Comparison of ENCODE assay signal across 11 mouse cellular contexts in the genomic region with DNA sequence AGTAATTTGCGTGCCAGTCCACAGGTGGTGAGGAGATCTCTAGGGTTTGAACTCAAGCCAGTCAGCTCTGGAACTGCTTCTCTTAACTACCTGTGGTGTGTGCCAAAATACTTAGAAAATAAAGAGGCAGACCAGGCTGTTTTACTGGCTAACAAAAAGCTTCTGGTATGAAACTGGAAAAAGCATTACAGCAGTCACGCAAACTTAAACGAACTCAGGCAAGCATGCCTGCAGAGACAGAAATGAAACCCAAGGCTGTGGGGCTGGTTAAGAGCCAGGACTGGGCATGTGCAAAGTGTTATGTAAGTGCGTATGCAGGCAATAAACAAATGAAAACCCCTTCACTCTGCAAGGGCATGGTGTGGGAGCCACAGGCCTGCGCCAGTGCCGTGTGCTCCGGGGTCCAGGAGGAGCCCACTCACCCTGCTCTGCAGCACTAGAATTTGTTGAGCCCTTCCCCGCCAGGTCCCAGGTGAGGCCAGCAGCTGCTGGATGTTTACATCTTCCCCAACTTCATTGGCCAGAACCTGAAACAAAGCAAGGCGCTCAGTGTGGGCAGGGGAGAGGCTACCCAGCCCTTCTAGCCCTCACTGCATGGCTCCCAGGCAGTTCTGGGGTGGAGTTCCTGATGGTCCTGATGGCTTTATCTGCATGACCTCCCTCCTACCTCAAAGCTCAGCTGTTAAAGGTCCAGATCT. TPM values are rescaled to one million over a fixed set of nuclear protein-coding genes. Genes with fewer than 3 reads are reported as not detected.
DNase-seq lines count a peak whose midpoint lies in the region; ATAC-seq and TF ChIP-seq lines count a peak whose summit lies in the region.
"Had no signal": no experiment of that assay in that cellular context is flagged by ENCODE, and none has a peak within 500 bp of the region (broad histone marks: within the 10 kb centered on the region; RNA-seq: fewer than 3 reads in every experiment).

No protein-coding gene starts in this region.

- H3K27ac ChIP-seq in hindbrain, embryonic 14.5 days: peak overlapping the region; percentile 20; the same call in 1 of the 2 replicates
- no peak overlapping the region; the same call in 1 of the 2 replicates for H3K27ac ChIP-seq in hindbrain, embryonic 10.5 days
- H3K27ac ChIP-seq in limb, embryonic 15.5 days: peak overlapping the region; percentile 83
- H3K27ac ChIP-seq: midbrain, embryonic 12.5 days had no signal

- WGBS in hindbrain, embryonic 14.5 days: 80% methylated on average over 9 of the region's 9 CpGs
- WGBS in hindbrain, embryonic 10.5 days: 82% methylated on average over 9 of the region's 9 CpGs
- WGBS in limb, embryonic 15.5 days: 28% methylated on average over 9 of the region's 9 CpGs

- TF ChIP-seq CTCF in brain, embryonic 14.5 days (IDR thresholded peaks at IDR 0.05; ENCODE audit: borderline replicate concordance, extremely low read depth, insufficient read depth, insufficient read length): no peak

- no peak overlapping the region for H3K4me3 ChIP-seq in hindbrain, embryonic 14.5 days (replicated peaks; ENCODE audit: low read length)
- no peak overlapping the region for H3K4me3 ChIP-seq in hindbrain, embryonic 10.5 days
- no peak overlapping the region for H3K4me3 ChIP-seq in limb, embryonic 15.5 days
- H3K4me3 ChIP-seq: midbrain, embryonic 12.5 days had no signal

- no peak overlapping the region for H3K9ac ChIP-seq in hindbrain, embryonic 14.5 days
- H3K9ac ChIP-seq in limb, embryonic 15.5 days: no peak overlapping the region
- H3K9ac ChIP-seq: midbrain, embryonic 12.5 days had no signal

- no peak for TF ChIP-seq POLR2A in brain, embryonic 14.5 days (IDR thresholded peaks at IDR 0.05; ENCODE audit: borderline replicate concordance, extremely low read depth, insufficient read depth, insufficient read length, poor library complexity, severe bottlenecking)

- intact Hi-C loops in heart, postnatal 10 days (cut with DNase I): no loop called here

- H3K9me3 ChIP-seq in hindbrain, embryonic 14.5 days (ENCODE audit: control insufficient read depth, low read length): no peaks in the 10 kb centered on the region
- H3K9me3 ChIP-seq in hindbrain, embryonic 10.5 days: no peaks in the 10 kb centered on the region
- no peaks in the 10 kb centered on the region for H3K9me3 ChIP-seq in limb, embryonic 15.5 days
- H3K9me3 ChIP-seq: midbrain, embryonic 12.5 days had no signal

- H3K4me1 ChIP-seq in hindbrain, embryonic 14.5 days (replicated peaks; ENCODE audit: control insufficient read depth, insufficient read depth, low read length): peaks cover 10% of the 10 kb centered on the region; the same call in 1 of the 2 replicates
- peaks cover 19% of the 10 kb centered on the region for H3K4me1 ChIP-seq in hindbrain, embryonic 10.5 days (replicated peaks)
- H3K4me1 ChIP-seq in limb, embryonic 15.5 days: peaks cover 26% of the 10 kb centered on the region

- no peak for DNase-seq in hindbrain, embryonic 14.5 days (ENCODE audit: low spot score)
- DNase-seq in hindbrain, embryonic 10.5 days (ENCODE audit: low spot score): no peak
- peak; percentile 32 for DNase-seq in Muller cell, postnatal 12 days (ENCODE audit: inconsistent ontology term)
- peak; percentile 27 for DNase-seq in brain, embryonic 14.5 days (ENCODE audit: low read depth)
- DNase-seq in retina, embryonic 14.5 days (ENCODE audit: low spot score): no peak
- DNase-seq in spleen, adult 12 weeks (ENCODE audit: low spot score): no peak
- DNase-seq in heart, postnatal 10 days: no peak

- no peak for ATAC-seq in hindbrain, embryonic 14.5 days (ENCODE audit: low FRiP score)
- ATAC-seq in limb, embryonic 15.5 days (ENCODE audit: insufficient number of reproducible peaks, low FRiP score, low TSS enrichment, low read depth): peak; percentile 53

- no peak overlapping the region for H3K4me2 ChIP-seq in hindbrain, embryonic 14.5 days (replicated peaks)
- H3K4me2 ChIP-seq in limb, embryonic 15.5 days: no peak overlapping the region
- H3K4me2 ChIP-seq: midbrain, embryonic 12.5 days had no signal

- H3K36me3 ChIP-seq in hindbrain, embryonic 14.5 days (replicated peaks; ENCODE audit: control insufficient read depth, insufficient read depth): no peaks in the 10 kb centered on the region
- H3K36me3 ChIP-seq in hindbrain, embryonic 10.5 days: no peaks in the 10 kb centered on the region
- H3K36me3 ChIP-seq in limb, embryonic 15.5 days: no peaks in the 10 kb centered on the region
- H3K36me3 ChIP-seq: midbrain, embryonic 12.5 days had no signal

- H3K27me3 ChIP-seq in hindbrain, embryonic 14.5 days (ENCODE audit: control insufficient read depth, insufficient read depth, low read length): no peaks in the 10 kb centered on the region
- H3K27me3 ChIP-seq in hindbrain, embryonic 10.5 days (ENCODE audit: insufficient read depth, poor library complexity, severe bottlenecking): no peaks in the 10 kb centered on the region
- H3K27me3 ChIP-seq in limb, embryonic 15.5 days: no peaks in the 10 kb centered on the region
- H3K27me3 ChIP-seq: midbrain, embryonic 12.5 days had no signal

RNA-seq across cellular contexts. Expression of a gene that starts 20.0 kb away (rescaled TPM):
- 1.9 and 2.2 TPM in 2 replicates for polyA plus RNA-seq in hindbrain, embryonic 14.5 days (2014; fragmentation: Nextera tagmentation; extraction: Ambion mirVana)
- polyA plus RNA-seq in hindbrain, embryonic 10.5 days (2016; fragmentation: Nextera tagmentation; extraction: Ambion mirVana): 2.6 and 2.7 TPM in 2 replicates
- polyA plus RNA-seq in brain, embryonic 14.5 days (2012; rRNA removed): 2.7 and 2.9 TPM in 2 replicates
- polyA plus RNA-seq in limb, embryonic 15.5 days (2015; fragmentation: Nextera tagmentation; extraction: Ambion mirVana): 0.35 and 0.46 TPM in 2 replicates
- not detected for total RNA-seq in heart, postnatal 10 days (2021)
- total RNA-seq: MEL had no signal

RNA-seq across cellular contexts. Expression of a gene that starts 26.9 kb away (rescaled TPM):
- 0.31 TPM in 1 of 2 replicates, not detected in the other for polyA plus RNA-seq in hindbrain, embryonic 14.5 days (2014; fragmentation: Nextera tagmentation; extraction: Ambion mirVana)
- not detected in 2 replicates for polyA plus RNA-seq in hindbrain, embryonic 10.5 days (2016; fragmentation: Nextera tagmentation; extraction: Ambion mirVana)
- polyA plus RNA-seq in brain, embryonic 14.5 days (2012; rRNA removed): 0.40 and 0.49 TPM in 2 replicates
- polyA plus RNA-seq in limb, embryonic 15.5 days (2015; fragmentation: Nextera tagmentation; extraction: Ambion mirVana): 1.4 and 5.5 TPM in 2 replicates
- total RNA-seq in heart, postnatal 10 days (2021): 100 to 1,000 TPM; 111 to 112 TPM
- total RNA-seq: MEL had no signal
- polyA plus RNA-seq: embryonic facial prominence, embryonic 11.5 days; midbrain, embryonic 12.5 days had no signal

RNA-seq across cellular contexts. Expression of a gene that starts 38.9 kb away (rescaled TPM):
- polyA plus RNA-seq in hindbrain, embryonic 14.5 days (2014; fragmentation: Nextera tagmentation; extraction: Ambion mirVana): 146 and 158 TPM in 2 replicates
- polyA plus RNA-seq in hindbrain, embryonic 10.5 days (2016; fragmentation: Nextera tagmentation; extraction: Ambion mirVana): 201 and 236 TPM in 2 replicates
- polyA plus RNA-seq in brain, embryonic 14.5 days (2012; rRNA removed): 42.6 and 43.8 TPM in 2 replicates
- polyA plus RNA-seq in limb, embryonic 15.5 days (2015; fragmentation: Nextera tagmentation; extraction: Ambion mirVana): 333 and 347 TPM in 2 replicates
- total RNA-seq in heart, postnatal 10 days (2021): 100 to 1,000 TPM; 181 to 183 TPM

RNA-seq across cellular contexts. Expression of a gene that starts 41.8 kb away (rescaled TPM):
- 1.6 and 2.3 TPM in 2 replicates for polyA plus RNA-seq in hindbrain, embryonic 14.5 days (2014; fragmentation: Nextera tagmentation; extraction: Ambion mirVana)
- 0.06 and 0.16 TPM in 2 replicates for polyA plus RNA-seq in hindbrain, embryonic 10.5 days (2016; fragmentation: Nextera tagmentation; extraction: Ambion mirVana)
- 0.55 and 0.72 TPM in 2 replicates for polyA plus RNA-seq in brain, embryonic 14.5 days (2012; rRNA removed)
- 14.0 and 35.3 TPM in 2 replicates for polyA plus RNA-seq in limb, embryonic 15.5 days (2015; fragmentation: Nextera tagmentation; extraction: Ambion mirVana)
- 10 to 100 TPM; 10.4 to 10.7 TPM for total RNA-seq in heart, postnatal 10 days (2021)
- total RNA-seq: MEL had no signal

Comparison
In these comparisons a context has a peak if more than half of its experiments do, and no peak if none do; other contexts are left out.
1. DNase-seq: peak in Muller cell, postnatal 12 days (single experiment) and brain, embryonic 14.5 days (single experiment); none in hindbrain, embryonic 14.5 days (single experiment), hindbrain, embryonic 10.5 days (single experiment), retina, embryonic 14.5 days (single experiment), spleen, adult 12 weeks (single experiment) and heart, postnatal 10 days (0 of 2).